ENCODE assay signal across 7 mouse cellular contexts in the genomic region with DNA sequence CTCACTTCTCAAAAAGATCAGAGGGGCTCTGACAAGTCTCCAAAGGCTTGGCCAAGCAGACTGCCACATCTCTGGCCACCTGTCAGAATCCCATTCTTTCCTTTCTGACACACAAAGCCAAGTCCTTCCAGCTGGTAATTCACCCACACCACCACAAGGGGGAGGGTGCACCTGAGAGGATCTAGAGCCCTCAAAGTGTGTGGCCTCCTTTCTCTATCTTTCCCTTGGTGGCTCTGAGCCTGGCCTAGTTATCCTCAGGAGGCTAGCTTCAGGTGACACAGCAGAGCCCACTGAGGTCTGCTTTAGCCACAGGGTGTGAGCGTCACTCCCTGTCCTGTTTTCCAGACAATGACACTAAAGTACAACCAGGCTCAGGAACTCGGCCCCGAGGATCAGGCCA. TPM values are rescaled to one million over a fixed set of nuclear protein-coding genes. Genes with fewer than 3 reads are reported as not detected.
DNase-seq lines count a peak whose midpoint lies in the region; TF ChIP-seq lines count a peak whose summit lies in the region.

No protein-coding gene starts in this region.

- no peak overlapping the region for H3K27ac ChIP-seq in small intestine, adult 2 months (ENCODE audit: insufficient read depth, low read depth, low read length)

- no peak for TF ChIP-seq POLR2A in small intestine, adult 2 months (IDR thresholded peaks at IDR 0.05; ENCODE audit: low read depth, low read length)

- H3K27me3 ChIP-seq in small intestine, adult 2 months (ENCODE audit: control insufficient read depth, insufficient read depth, low read length) = no peaks in the 10 kb centered on the region

- WGBS in small intestine, adult 2 months = 74% methylated on average over 3 of the region's 3 CpGs

- no peaks in the 10 kb centered on the region for H3K4me1 ChIP-seq in small intestine, adult 2 months (ENCODE audit: control insufficient read depth, insufficient read depth, insufficient read length, low read length)

- peak; percentile 59 for DNase-seq in right cerebral cortex, adult 18-20 months
- DNase-seq in right cerebral cortex, postnatal 25 days = no peak
- DNase-seq in adrenal gland, adult 2 months = peak; percentile 73
- DNase-seq in embryo, embryonic 11 days = peak; percentile 66
- DNase-seq in induced T-regulatory cell, adult 2 months (ENCODE audit: low read depth) = peak; percentile 78
- peak; percentile 53 to 65 for DNase-seq in lung, adult 18-20 months

- TF ChIP-seq CTCF in small intestine, adult 2 months (IDR thresholded peaks at IDR 0.05; ENCODE audit: extremely low read depth, insufficient read length, insufficient replicate concordance, low read depth, low read length) = peak; percentile 66; the same call in 1 of the 2 replicates

- peaks cover 61% of the 10 kb centered on the region for H3K36me3 ChIP-seq in small intestine, adult 2 months (ENCODE audit: control insufficient read depth, insufficient read depth, low read length)

- no peak overlapping the region for H3K4me3 ChIP-seq in small intestine, adult 2 months (ENCODE audit: low read depth, low read length)

RNA-seq across cellular contexts. Expression of a gene that starts 7.6 kb away (rescaled TPM):
- 10 to 100 TPM; 26.5 to 43.1 TPM for total RNA-seq in adrenal gland, adult 2 months (2021)
- 109 and 111 TPM in 2 replicates for polyA plus RNA-seq in adrenal gland, adult 2 months (2012; rRNA removed)
- 9.7 and 19.2 TPM in 2 replicates for polyA plus RNA-seq in small intestine, adult 2 months (2012; rRNA removed)

RNA-seq across cellular contexts. Expression of a gene that starts 11.4 kb away (rescaled TPM):
- total RNA-seq in adrenal gland, adult 2 months (2021) = 10 to 100 TPM; 28.3 to 30.4 TPM
- polyA plus RNA-seq in adrenal gland, adult 2 months (2012; rRNA removed) = 59.2 and 64.4 TPM in 2 replicates
- 76.9 and 102 TPM in 2 replicates for polyA plus RNA-seq in small intestine, adult 2 months (2012; rRNA removed)

RNA-seq across cellular contexts. Expression of a gene that starts 11.7 kb away (rescaled TPM):
- total RNA-seq in adrenal gland, adult 2 months (2021) = 1 to 10 TPM; 3.5 to 5.7 TPM
- 2.3 and 2.5 TPM in 2 replicates for polyA plus RNA-seq in adrenal gland, adult 2 months (2012; rRNA removed)
- 1.7 and 2.6 TPM in 2 replicates for polyA plus RNA-seq in small intestine, adult 2 months (2012; rRNA removed)

RNA-seq across cellular contexts. Expression of a gene that starts 13.5 kb away (rescaled TPM):
- total RNA-seq in adrenal gland, adult 2 months (2021) = not detected
- polyA plus RNA-seq in adrenal gland, adult 2 months (2012; rRNA removed) = not detected in 2 replicates
- not detected in 2 replicates for polyA plus RNA-seq in small intestine, adult 2 months (2012; rRNA removed)

RNA-seq across cellular contexts. Expression of a gene that starts 23.5 kb away (rescaled TPM):
- total RNA-seq in adrenal gland, adult 2 months (2021) = 1 to 10 TPM; 2.5 to 5.2 TPM
- polyA plus RNA-seq in adrenal gland, adult 2 months (2012; rRNA removed) = 7.1 and 9.1 TPM in 2 replicates
- polyA plus RNA-seq in small intestine, adult 2 months (2012; rRNA removed) = 39.1 and 91.2 TPM in 2 replicates
